Mouse (Mus musculus): ENCODE results near the gene Insl5.

Gene Insl5

GRCm38 (mm10) chr4:103026621-103027020 is at the start of gene Insl5:
Gene Insl5 (minus strand): TSS chr4:103026842.
- DNase-seq: no peak

DNA sequence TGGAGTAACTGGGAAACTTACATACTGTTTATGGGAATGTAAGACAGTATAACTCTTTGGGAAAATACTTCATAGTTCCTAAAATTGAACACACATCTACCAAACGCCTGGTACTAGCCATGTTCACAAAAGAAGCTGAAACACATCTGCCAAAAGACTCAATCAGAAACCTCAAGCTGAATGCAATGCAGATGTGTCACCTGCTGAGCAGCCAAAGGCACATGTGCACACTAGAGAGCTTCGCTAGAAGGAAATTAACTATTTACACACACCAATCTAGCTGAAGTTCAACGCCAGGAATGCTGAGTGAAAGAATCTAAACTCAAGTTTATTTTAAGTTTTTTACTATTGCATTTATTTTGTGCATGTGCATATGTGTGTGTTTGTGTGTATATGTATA is 44.0 kb upstream of the Insl5 start:
- DNase-seq: no peak

DNA sequence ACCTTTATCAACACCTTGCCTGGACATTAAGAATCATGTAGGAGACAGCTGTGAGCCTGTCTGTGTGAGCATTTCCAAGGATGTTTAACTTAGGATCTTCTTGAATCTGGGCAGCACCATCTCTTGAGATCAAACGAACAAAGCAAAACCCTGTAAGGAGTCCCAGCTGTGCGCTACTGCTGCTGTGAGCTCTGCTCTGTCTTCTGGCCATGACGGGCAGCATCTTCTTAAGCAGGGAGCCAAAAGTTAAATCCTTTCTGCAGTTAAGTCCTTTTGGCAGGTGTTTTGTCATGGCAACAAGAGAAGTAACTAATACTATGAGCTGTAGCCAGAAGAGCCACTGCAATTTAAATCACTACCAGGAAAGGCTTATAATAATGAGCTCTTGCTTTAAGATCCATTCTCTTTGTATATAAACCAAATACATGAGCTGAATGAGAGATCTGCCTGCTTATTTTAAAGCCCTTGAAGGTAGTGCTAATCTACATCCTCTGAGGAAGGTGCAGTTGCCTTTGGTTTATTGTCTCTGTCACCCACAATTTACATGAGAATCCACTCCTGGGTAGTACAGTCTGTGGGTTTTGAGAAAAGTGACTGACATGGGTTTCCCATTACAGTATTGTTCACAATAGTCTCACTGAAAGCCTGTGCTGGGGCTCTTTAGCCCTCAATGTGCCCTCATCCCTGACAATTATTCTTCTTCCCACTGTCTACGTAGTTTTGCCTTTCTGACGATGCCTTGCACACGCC is 41.4 kb upstream of the Insl5 start:
- no peak for DNase-seq

DNA sequence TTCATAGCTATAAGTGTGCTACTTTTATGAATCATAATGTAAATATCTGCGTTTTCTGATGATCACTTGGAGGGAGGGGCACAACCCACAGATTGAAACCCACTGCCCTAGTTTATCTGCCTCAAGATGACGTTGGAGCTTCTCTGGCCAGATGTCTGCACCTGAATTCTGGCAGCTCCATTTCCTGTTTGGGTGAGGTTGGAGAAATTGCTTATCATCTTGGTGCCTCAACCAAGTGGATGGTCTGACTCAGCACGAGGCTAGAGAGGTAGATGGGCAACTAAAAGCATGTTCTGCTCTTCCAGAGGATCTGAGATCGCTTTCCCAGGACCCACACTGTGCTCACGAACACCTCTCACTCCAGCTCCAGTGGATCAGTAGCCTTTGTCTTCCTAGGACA is 38.3 kb upstream of the Insl5 start:
- DNase-seq: no peak

- DNase-seq: no peak
Measured at GRCm38 (mm10) chr4:103064421-103064820, 37.8 kb upstream of the Insl5 start.

DNA sequence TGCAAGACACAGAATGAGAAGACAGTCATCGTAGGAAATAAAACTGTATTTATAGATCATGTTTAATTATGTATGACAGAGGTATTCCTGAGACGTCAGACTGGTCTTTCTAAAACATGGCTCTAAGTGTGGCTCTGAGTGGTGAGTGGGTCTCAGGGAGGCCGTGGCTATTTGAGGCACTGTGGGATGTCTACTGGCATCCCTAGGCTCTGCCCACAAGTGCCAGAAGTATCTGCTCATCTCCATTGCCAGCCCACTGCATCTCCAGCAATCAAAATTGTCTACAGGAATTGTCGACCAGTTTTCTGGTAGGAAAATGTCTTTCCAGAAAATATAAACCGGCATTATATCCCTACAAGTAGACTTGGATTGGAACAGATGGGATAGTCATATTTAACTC is 30.3 kb upstream of the Insl5 start:
- DNase-seq: no peak

DNA sequence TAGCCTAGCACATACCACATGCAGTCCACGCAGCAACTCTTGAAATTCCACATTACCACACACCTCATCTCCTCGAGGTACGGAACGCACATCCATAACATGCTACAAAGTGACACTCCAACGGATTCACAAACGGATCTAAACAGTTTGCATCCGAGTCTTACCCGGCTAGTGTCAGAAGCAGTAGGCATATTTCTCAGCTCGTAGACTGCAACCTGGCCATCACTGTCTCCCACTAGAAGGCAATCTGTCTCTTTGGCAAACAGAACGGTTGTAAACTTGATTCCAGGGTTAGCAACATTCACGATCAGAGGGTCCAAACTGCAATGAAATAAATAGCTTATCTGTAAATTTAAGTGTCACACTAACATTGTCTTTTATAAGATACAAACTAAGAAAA is 21.4 kb upstream of the Insl5 start:
- no peak for DNase-seq

DNA sequence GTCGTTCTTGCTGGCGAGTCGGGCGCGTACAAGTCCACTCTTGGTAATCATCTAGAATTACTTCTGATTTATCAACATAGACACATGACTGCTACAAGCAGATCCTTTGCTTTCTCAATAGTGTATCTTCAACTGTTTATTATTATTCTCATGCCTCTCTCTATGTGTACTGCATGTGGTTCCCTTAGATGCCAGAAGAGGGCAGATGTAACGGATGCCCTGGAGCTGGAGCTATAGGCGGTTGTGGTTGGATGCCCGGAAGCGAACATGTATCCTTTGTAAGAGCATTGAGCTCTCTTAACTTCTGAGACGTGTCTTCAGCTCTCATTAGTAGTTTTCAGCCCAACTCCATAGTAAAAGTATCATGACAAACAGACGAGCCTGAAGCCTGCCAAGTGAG is 16.4 kb upstream of the Insl5 start:
- no peak for DNase-seq

GRCm38 (mm10) chr4:103039838-103040191 is 13.2 kb upstream of the Insl5 start:
- DNase-seq: no peak

- no peak for DNase-seq
Measured at GRCm38 (mm10) chr4:103039103-103039837, 12.6 kb upstream of the Insl5 start.

DNA sequence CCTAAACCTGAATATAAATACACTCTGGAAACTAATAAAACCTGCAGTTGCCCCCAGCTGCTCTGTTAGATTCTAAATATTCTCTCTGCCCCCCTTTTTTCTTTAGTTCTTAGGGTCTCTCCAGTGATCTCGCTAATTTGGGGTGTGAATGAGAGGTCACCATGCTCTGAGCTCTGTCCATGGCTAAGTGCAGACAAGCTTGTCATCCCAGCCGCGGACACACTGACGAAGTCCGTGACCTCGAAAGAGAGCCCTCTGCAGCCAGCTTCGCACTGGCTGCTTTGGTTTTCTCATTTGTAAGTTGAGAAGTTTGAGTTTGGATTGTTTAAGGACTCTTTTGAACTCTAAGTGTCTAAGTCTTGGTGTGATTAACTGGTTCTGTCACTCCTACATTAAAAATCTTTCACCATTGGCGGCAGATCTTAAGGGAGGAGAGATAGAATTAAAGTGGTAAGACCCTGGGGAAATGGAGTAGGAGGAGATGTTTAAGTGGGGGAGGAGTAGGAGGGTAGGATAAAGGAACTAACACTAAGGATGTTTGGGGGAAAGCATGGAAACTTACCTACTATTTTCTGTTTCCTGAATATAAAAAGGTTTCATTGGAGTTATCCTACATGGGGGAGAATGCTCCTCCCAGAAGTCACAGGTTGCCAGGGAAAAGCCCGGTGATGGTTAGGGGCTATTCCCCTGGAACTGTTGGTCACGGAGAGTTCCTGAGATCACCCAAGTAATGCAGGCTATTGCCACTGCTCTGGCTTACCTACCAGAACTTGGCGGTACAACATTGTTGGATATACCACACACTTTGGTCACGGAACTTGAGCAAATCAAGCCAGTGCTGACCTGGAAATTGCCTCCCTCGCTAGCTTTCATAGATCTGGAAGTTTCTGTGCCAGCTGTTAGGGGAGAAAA is 1.8 kb upstream of the Insl5 start:
- no peak for DNase-seq

DNA sequence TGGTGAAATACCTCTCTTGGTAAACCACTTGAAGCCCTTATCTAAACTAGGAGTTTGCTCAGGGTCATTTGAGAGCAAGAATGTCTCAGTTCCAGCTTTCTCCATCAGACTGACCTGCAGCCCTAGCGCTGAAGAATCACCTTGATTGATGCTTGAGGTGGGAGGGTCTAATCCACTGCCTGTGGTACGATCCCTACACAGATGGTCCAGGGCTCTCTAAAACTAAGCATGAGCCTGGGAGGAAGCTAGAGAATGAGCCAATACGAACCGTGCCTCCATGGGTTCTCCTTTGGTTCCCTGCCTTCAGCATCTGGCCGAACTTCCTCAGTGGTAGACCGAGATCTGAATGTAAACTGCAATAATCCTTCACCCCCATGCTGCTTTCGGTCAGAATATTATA is 1.1 kb upstream of the Insl5 start:
- DNase-seq: no peak

- no peak for DNase-seq
Measured at GRCm38 (mm10) chr4:103013490-103013889, 13.2 kb downstream of the Insl5 start.

GRCm38 (mm10) chr4:103011823-103012222 is 14.8 kb downstream of the Insl5 start:
- DNase-seq: no peak

- no peak for DNase-seq
Measured at GRCm38 (mm10) chr4:103010734-103011133, 15.9 kb downstream of the Insl5 start.

- DNase-seq: no peak
Measured at GRCm38 (mm10) chr4:103006943-103007418, 19.7 kb downstream of the Insl5 start.

GRCm38 (mm10) chr4:103006266-103006665 is 20.4 kb downstream of the Insl5 start:
- no peak for DNase-seq

GRCm38 (mm10) chr4:103005190-103005945 is 21.3 kb downstream of the Insl5 start:
- DNase-seq: no peak

DNA sequence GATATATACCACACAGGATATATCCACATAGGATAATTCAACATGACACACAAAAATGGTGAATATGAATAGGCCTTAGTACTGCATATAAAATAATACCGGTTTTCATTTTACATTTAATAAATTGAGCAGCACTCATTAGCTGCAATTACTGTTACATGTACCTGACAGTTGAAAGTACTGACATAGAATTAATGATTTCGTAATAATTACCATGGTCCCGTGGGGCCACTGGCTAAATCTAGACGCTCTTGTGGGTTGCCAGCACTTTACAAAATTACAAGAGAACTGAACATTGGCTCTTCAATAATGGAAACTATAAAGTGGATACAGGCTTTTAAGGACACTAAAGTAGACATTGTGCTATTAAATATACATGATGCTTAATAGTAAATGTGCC is 22.0 kb downstream of the Insl5 start:
- no peak for DNase-seq

DNA sequence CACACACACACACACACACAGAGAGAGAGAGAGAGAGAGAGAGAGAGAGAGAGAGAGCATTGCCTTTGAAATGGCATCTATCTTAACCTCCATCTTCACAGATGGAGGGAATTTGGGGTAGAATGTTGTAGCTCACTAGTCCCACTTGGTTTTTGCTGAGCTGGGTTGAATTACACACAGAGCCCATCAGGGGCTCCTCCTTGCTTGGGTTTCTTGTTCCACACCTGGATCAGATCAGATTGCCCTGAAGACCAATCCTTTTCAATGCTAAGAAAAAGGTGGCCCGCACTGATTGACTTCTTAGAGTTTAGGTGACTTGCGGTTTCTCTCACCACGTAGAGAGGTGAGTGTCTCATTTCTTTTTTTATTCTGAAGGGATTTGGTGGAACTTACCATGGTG is 35.0 kb downstream of the Insl5 start:
- DNase-seq: no peak

DNA sequence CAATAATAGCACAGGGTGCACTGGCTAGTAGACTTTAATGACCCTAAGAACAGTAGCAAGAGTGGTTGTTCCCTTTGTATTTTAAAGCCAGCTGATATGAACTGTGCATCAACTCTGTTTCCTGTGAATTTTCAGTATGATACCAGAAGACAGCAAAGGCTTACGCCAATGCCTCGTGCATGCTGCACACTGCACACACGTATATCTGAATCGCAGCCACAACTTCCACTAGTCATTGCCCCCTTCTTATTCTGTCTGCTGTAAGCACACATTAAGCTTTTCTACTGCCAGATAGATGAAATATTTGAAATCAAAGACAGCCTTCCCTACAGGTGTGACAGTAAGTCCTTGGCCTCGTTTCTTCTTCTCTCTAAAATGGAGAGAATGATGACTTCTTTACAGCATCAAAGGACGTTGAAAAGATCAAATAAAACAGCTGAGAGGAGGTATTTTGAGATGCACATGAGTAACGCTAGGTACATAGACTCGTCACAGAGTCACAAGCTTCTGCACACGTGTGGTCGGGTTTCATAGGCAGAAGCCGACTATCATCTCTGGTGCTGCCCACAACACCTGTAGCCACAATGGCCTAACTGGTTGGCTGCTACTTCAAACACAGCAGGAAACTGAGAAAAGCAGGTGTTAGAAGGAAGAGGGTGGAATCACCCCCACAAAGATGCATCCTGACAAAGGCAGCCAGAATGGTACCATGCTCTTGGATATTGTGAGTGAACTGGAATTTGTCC is 35.9 kb downstream of the Insl5 start:
- DNase-seq: no peak

GRCm38 (mm10) chr4:102990016-102990415 is 36.6 kb downstream of the Insl5 start:
- DNase-seq: no peak
